Mouse (Mus musculus) intestine, embryonic 16.5 days (tissue): ENCODE measurements around the gene Ppp4r3a. TPM values are rescaled to one million over a fixed set of nuclear protein-coding genes. Genes with fewer than 3 reads are reported as not detected.
A peak's percentile ranks its signal among the peaks of the same experiment; 100 is the strongest.
"Not testable (repeated sequence)": the region's sequence is repeated elsewhere in the genome, so short reads cannot be mapped to it uniquely, and the experiment has no call there.

ENCODE experiments used
- ATAC-seq: fragments of 200-750 bp; cut with Nextera tagmentation; 2 replicates; pipeline ENCODE4 v1.8.0; 2017; ENCODE audit warnings: moderate TSS enrichment, moderate library complexity
- H3K27ac ChIP-seq: fragments of 300-500 bp; sonication (generic); 2 replicates; pipeline ENCODE4 v1.5.1; 2014; ENCODE audit warnings: mild to moderate bottlenecking, low read length
- H3K27me3 ChIP-seq: fragments of 300-500 bp; sonication (generic); replicated peaks from 2 replicates; pipeline ENCODE4 v1.6.1; 2014; ENCODE audit warnings: low read length, control low read depth, mixed read lengths; ENCODE audit not compliant: control insufficient read depth, insufficient read depth
- H3K36me3 ChIP-seq: fragments of 300-500 bp; sonication (generic); 2 replicates; pipeline ENCODE4 v1.6.1; 2014; ENCODE audit warnings: low read length, control low read depth; ENCODE audit not compliant: control insufficient read depth, insufficient read depth
- H3K4me1 ChIP-seq: fragments of 300-500 bp; sonication (generic); 2 replicates; pipeline ENCODE4 v1.6.1; 2014; ENCODE audit warnings: low read length, control low read depth, mixed read lengths; ENCODE audit not compliant: control insufficient read depth, insufficient read depth
- H3K4me2 ChIP-seq: fragments of 300-500 bp; sonication (generic); 2 replicates; pipeline ENCODE4 v1.6.1; 2014; ENCODE audit warnings: low read depth, low read length, control low read depth
- H3K4me3 ChIP-seq: fragments of 300-500 bp; sonication (generic); 2 replicates; pipeline ENCODE4 v1.5.1; 2014; ENCODE audit warnings: mild to moderate bottlenecking, low read length
- H3K9ac ChIP-seq: fragments of 300-500 bp; sonication (generic); 2 replicates; pipeline ENCODE4 v1.6.1; 2014; ENCODE audit warnings: low read depth, low read length
- H3K9me3 ChIP-seq: fragments of 300-500 bp; sonication (generic); 2 replicates; pipeline ENCODE4 v1.6.1; 2016; ENCODE audit warnings: low read length, control low read depth; ENCODE audit not compliant: control insufficient read depth
- WGBS: fragments of 180-500 bp; shearing (Covaris S2); extraction: QIAGEN DNeasy Blood & Tissue Kit; methylation state at CpG from one replicate; pipeline ENCODE4 v1.1.7; 2014; 5-methylcytosine and 5-hydroxymethylcytosine counted together
- polyA plus RNA-seq: library from polyadenylated mRNA; unstranded; fragments of >200 nt; fragmentation: Nextera tagmentation; extraction: Ambion mirVana; gene quantifications from 2 replicates; pipeline ENCODE4 v1.2.1, GENCODE M21; 2015

Gene Ppp4r3a
- polyA plus RNA-seq, 1 experiment from 2014 or later = 21.9 TPM

- Histone ChIP-seq H3K27ac (peak overlapping the region; percentile 83), H3K9me3 (no peaks in the 10 kb centered on the region), H3K36me3 (no peaks in the 10 kb centered on the region), H3K4me3 (no peak overlapping the region), H3K4me2 (no peak overlapping the region), H3K9ac (0 out of 2 replicates have a peak overlapping the region, but pooled peaks have one; percentile 5), H3K4me1 (peaks cover 67% of the 10 kb centered on the region), H3K27me3 (no peaks in the 10 kb centered on the region)
- WGBS = 50% methylated on average over 4 of the region's 4 CpGs
- peak; percentile 52 for ATAC-seq
Observed at GRCm38 (mm10) chr12:101015926-101016325, 67.6 kb downstream of the Ppp4r3a start.

GRCm38 (mm10) chr12:101015165-101015560 lies 68.3 kb downstream of the Ppp4r3a start:
- no peak for ATAC-seq
- peaks cover 70% of the 10 kb centered on the region for H3K4me1 ChIP-seq
- no peaks in the 10 kb centered on the region for H3K9me3 ChIP-seq
- H3K4me3 ChIP-seq = no peak overlapping the region
- peak overlapping the region; percentile 83 for H3K27ac ChIP-seq
- 78% methylated on average over 11 of the region's 11 CpGs for WGBS
- H3K27me3 ChIP-seq = no peaks in the 10 kb centered on the region
- 0 out of 2 replicates have a peak overlapping the region, but pooled peaks have one; percentile 15 for H3K9ac ChIP-seq
- H3K4me2 ChIP-seq = 0 out of 2 replicates have a peak overlapping the region, but pooled peaks have one; percentile 3
- no peaks in the 10 kb centered on the region for H3K36me3 ChIP-seq

- 0 out of 2 replicates have a peak overlapping the region, but pooled peaks have one; percentile 16 for H3K9ac ChIP-seq
- ATAC-seq = peak; percentile 32
- WGBS = 53% methylated on average over 10 of the region's 10 CpGs
Observed at GRCm38 (mm10) chr12:101014549-101015164, 68.8 kb downstream of the Ppp4r3a start.

GRCm38 (mm10) chr12:101013668-101014067 lies 69.8 kb downstream of the Ppp4r3a start:
- 90% methylated on average over 9 of the region's 9 CpGs for WGBS
- ATAC-seq, H3K9ac ChIP-seq, H3K4me2 ChIP-seq, H3K36me3 ChIP-seq, H3K4me3 ChIP-seq, H3K27me3 ChIP-seq, H3K9me3 ChIP-seq: not testable (repeated sequence)
- Histone ChIP-seq H3K27ac (peak overlapping the region; percentile 83), H3K4me1 (peaks cover 73% of the 10 kb centered on the region)

More at GRCm38 (mm10) chr12:101014549-101015164, 68.8 kb downstream of the Ppp4r3a start:
- Histone ChIP-seq H3K4me2 (0 out of 2 replicates have a peak overlapping the region, but pooled peaks have one; percentile 3), H3K27me3 (no peaks in the 10 kb centered on the region), H3K9me3 (no peaks in the 10 kb centered on the region), H3K4me1 (peaks cover 73% of the 10 kb centered on the region), H3K27ac (peak overlapping the region; percentile 83), H3K36me3 (no peaks in the 10 kb centered on the region), H3K4me3 (no peak overlapping the region)

- no peak overlapping the region for H3K4me3 ChIP-seq
- H3K9me3 ChIP-seq = no peaks in the 10 kb centered on the region
- peaks cover 74% of the 10 kb centered on the region for H3K4me1 ChIP-seq
- ATAC-seq = no peak
- 56% methylated on average over 8 of the region's 8 CpGs for WGBS
- no peaks in the 10 kb centered on the region for H3K27me3 ChIP-seq
- H3K36me3 ChIP-seq = no peaks in the 10 kb centered on the region
- H3K4me2 ChIP-seq = peak overlapping the region; percentile 7; the same call in 1 of the 2 replicates
- H3K9ac ChIP-seq = peak overlapping the region; percentile 61
- peak overlapping the region; percentile 73 for H3K27ac ChIP-seq
Observed at GRCm38 (mm10) chr12:101013078-101013665, 70.3 kb downstream of the Ppp4r3a start.

GRCm38 (mm10) chr12:101012197-101013077 lies 71.1 kb downstream of the Ppp4r3a start:
- peak overlapping the region; percentile 61 for H3K9ac ChIP-seq

GRCm38 (mm10) chr12:101011017-101011416 lies 72.5 kb downstream of the Ppp4r3a start:
- no peak for ATAC-seq
- Histone ChIP-seq H3K4me3 (no peak overlapping the region), H3K27me3 (no peaks in the 10 kb centered on the region), H3K9ac (peak overlapping the region; percentile 46; the same call in 1 of the 2 replicates), H3K9me3 (no peaks in the 10 kb centered on the region), H3K36me3 (no peaks in the 10 kb centered on the region), H3K4me2 (no peak overlapping the region), H3K27ac (peak overlapping the region; percentile 92), H3K4me1 (peaks cover 65% of the 10 kb centered on the region)
- WGBS = 76% methylated on average over 7 of the region's 7 CpGs

More at GRCm38 (mm10) chr12:101012197-101013077, 71.1 kb downstream of the Ppp4r3a start:
- H3K36me3 ChIP-seq = no peaks in the 10 kb centered on the region
- 23% methylated on average over 17 of the region's 17 CpGs for WGBS
- peaks cover 73% of the 10 kb centered on the region for H3K4me1 ChIP-seq
- ATAC-seq = no peak
- H3K27ac ChIP-seq = peak overlapping the region; percentile 73
- peak overlapping the region; percentile 7 for H3K4me2 ChIP-seq
- no peaks in the 10 kb centered on the region for H3K27me3 ChIP-seq
- no peaks in the 10 kb centered on the region for H3K9me3 ChIP-seq
- no peak overlapping the region for H3K4me3 ChIP-seq

GRCm38 (mm10) chr12:101010148-101010920 lies 73.2 kb downstream of the Ppp4r3a start:
- 48% methylated on average over 10 of the region's 10 CpGs for WGBS
- Histone ChIP-seq H3K27ac (peak overlapping the region; percentile 92), H3K4me1 (peaks cover 59% of the 10 kb centered on the region), H3K9me3 (no peaks in the 10 kb centered on the region), H3K4me2 (peak overlapping the region; percentile 36), H3K9ac (peak overlapping the region; percentile 46), H3K27me3 (no peaks in the 10 kb centered on the region), H3K36me3 (no peaks in the 10 kb centered on the region), H3K4me3 (no peak overlapping the region)
- peak; percentile 80 for ATAC-seq
